Mouse (Mus musculus) spleen, adult 2 months (tissue): ENCODE measurements around the gene Otud5.

ENCODE experiments used
- CTCF ChIP-seq: fragments of 200-500 bp; IDR thresholded peaks from 2 replicates; pipeline ENCODE4 v1.5.1; 2011; ENCODE audit warnings: mild to moderate bottlenecking, inconsistent platforms; ENCODE audit not compliant: insufficient read depth, insufficient read length, insufficient replicate concordance; ENCODE audit errors: extremely low read depth
- POLR2A ChIP-seq: fragments of 200-500 bp; IDR thresholded peaks from 2 replicates; pipeline ENCODE4 v1.6.1; 2011; ENCODE audit warnings: low read depth, low read length, inconsistent platforms

DNA sequence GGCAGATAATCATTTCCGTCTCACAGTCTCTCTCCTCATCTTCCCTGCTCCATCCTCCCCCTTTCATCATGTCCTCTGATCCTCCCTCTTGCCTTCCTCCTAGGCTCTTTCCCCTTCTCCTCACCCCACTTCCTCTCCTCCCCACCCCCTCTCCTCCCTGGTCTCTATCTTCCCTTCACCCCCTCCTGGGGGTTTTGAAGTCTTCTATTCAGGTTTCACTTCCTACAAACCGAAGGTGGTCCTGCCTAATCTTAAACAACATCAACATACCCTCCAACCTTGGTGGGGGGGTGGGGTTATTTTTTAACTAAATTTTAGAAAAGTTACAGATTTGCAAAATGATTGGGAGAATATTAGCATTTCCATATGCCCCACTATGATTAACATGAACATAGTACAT is 27.3 kb downstream of the Otud5 start:
- TF ChIP-seq CTCF (no peak), POLR2A (no peak)
